Mouse (Mus musculus) heart, adult 2 months (tissue): ENCODE measurements around the gene Zbtb25.

Source experiments
- CTCF ChIP-seq: fragments of 200-600 bp; IDR thresholded peaks from 2 replicates; pipeline ENCODE4 v1.8.1; 2022; ENCODE audit warnings: antibody characterized with exemption, mild to moderate bottlenecking, moderate library complexity
- EP300 ChIP-seq: fragments of 200-500 bp; IDR thresholded peaks from 2 replicates; pipeline ENCODE4 v1.6.1; 2011; ENCODE audit warnings: low read depth, low read length, control low read depth; ENCODE audit not compliant: insufficient read depth

DNA sequence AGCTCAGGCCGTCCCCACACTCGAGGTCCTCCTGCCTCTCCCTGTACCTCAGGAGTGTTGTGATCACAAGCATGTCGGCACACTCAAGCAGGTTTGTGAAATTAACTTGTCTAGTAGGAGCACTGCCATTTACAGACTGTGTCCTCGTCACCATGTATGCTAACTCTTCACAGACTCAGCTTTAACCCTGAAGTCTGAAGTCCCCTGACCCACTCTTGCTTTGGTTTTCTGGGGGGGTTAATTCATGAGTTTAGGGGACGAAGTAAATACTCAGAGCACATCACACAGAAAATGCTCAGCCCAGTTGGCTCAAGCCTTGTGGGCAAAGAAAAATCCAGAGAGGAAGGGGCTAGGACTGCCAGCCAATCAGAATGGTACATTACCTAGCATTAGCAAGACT is 33.8 kb downstream of the Zbtb25 start:
- no peak for TF ChIP-seq EP300
- no peak for TF ChIP-seq CTCF
